Mouse (Mus musculus) C3H10T1/2 (cell line): ENCODE results near the gene Glp2r. TPM values are rescaled to one million over a fixed set of nuclear protein-coding genes. Genes with fewer than 3 reads are reported as not detected.

Experiments
- polyA plus RNA-seq, 2 experiments: library from polyadenylated mRNA; unstranded; fragments of >200 nt; fragmentation: generic; extraction: Trizol; gene quantifications; one replicate each; pipeline ENCODE4 v1.2.1; 2012; ENCODE audit warnings: missing spikeins in 2 of 2

Gene Glp2r
- polyA plus RNA-seq: under 1 TPM in 1 of 2 experiments, not detected in 1; 0.05 TPM

DNA sequence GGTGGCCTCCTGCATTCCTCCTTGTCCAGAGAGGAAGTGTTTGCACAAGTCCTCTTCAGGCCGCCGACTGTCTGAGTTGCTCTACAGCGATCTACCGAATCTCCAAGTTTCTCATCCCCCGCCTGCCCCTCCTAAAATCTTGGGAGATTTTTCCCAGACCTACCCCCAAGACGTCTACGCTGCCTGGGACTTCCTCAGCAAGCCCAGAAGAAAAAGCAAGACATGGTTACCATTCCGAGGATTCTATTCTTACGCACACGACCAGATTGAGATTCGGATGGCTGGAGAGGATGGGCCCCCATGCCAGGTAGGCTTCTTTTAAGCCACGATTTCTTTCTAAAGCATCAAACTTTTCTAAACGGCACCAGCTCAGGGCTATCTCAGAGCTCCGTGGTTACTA, at the start of gene Glp2r:
TSS of gene Glp2r (minus strand) at position 101 of the 400 bp plus-strand sequence.

DNA sequence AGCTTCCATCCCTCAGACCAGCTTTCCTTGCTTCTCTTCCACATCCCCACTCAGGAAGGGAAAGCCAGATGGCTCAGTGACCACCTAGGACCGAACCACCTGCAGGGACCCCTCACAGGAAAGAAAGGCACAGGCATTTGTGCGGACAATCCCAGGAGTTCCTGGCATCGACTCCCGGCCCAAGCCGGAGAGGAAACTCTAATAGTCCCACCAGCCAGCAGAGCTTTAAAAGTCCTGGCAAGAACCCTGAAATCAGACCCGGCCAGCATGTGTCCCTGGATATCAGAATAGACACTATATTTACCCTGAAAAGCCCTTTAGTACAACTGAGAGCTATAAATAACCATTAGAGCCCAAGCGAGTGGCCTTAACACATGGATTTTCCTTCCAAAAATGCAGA, 27.0 kb upstream of the Glp2r start, which contains the start of gene Dhrs7c:
TSS of gene Dhrs7c (plus strand) at position 257 of the 400 bp plus-strand sequence.

DNA sequence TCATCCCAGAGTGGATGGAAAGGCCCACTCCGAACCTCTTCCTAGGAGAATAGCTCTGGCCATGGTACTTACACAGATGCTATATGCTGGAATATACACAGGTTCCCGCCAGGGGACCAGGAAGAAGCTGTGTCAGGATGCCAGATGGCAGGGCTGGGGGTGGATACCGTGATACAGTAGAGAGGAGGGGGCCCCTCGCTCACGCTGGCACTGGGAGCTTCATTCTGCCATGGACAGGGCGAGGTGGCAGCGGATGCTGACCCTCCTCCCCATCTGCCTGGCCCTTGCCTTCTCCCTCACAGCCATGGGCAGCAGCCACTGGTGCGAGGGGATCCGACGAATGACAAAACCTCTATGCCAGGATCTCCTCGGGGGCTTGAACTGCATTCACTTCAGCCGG, 3.4 kb upstream of the Glp2r start, which contains the start of gene Gsg1l2:
TSS of gene Gsg1l2 (plus strand) at position 230 of the 400 bp plus-strand sequence.

DNA sequence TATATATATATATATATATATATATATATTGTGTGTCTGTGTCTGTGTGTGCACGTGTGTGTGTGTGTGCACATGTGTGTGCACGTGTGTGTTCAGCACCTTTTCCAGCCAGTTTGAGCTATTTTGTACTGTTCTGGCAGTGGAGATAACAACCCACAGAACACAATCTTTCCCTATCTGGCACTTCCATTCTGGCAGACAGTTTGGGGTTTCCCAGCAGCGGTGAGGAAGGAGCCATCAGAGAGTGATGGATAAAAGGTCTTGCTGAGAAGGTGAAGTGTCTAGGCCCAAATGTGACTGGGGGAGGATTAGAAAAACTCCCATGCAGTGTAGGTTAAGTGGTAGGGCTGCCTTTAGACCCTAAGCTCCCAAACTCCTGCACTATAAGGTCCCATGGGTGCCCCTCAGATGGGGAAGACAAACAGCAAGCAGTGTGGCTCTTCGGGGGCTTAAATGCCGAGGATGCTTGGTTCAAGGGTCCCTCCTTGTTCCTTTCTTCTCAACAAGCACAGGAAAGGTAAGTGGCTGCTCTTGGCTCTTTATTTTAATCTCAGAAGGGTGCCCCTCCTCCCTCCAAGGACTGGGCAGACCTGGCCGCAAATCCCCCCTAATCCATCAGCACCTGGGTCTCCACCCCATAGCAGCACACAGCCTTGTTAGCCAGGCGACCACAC, 76.1 kb downstream of the Glp2r start, which contains the start of gene Rcvrn:
TSS of gene Rcvrn (plus strand) at position 624 of the 674 bp plus-strand sequence.

Other genes starting within 250 kb of the Glp2r start
- gene Rcvrn, start 75.8 kb downstream of the Glp2r start, polyA plus RNA-seq: not detected
- gene Gsg1l2, start 3.5 kb upstream of the Glp2r start, polyA plus RNA-seq: not detected
- gene Dhrs7c, start 27.0 kb upstream of the Glp2r start, polyA plus RNA-seq: not detected
- gene Usp43, start 151.0 kb upstream of the Glp2r start, polyA plus RNA-seq: not detected
- gene Cfap52, start 194.5 kb upstream of the Glp2r start, polyA plus RNA-seq: under 1 TPM in 1 of 2 experiments, not detected in 1; 0.08 TPM
- gene Stx8, start 195.0 kb upstream of the Glp2r start, polyA plus RNA-seq: 10 to 100 TPM; 16.3 to 31.3 TPM